Comparison of ENCODE assay signal across 16 mouse cellular contexts in the genomic region with DNA sequence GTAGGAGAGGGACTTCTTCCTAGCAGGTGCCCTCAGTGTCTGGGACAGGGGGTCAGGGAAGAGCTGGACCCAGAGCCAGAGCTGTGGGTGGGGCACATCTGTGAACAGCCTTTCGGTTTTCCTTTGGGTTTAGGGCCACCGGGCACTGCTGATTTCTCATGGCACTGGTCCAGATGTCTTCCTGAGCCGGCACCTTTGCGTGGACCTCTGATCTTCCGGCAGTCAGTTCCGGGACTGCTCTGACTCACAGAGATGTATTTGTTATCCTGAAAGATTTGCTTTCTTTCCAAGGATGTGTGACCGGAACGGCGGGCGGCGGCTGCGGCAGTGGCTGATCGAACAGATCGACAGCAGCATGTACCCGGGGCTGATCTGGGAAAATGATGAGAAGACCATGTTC. TPM values are rescaled to one million over a fixed set of nuclear protein-coding genes. Genes with fewer than 3 reads are reported as not detected.
DNase-seq lines count a peak whose midpoint lies in the region; ATAC-seq and TF ChIP-seq lines count a peak whose summit lies in the region.
"Had no signal": no experiment of that assay in that cellular context is flagged by ENCODE, and none has a peak within 500 bp of the region (broad histone marks: within the 10 kb centered on the region; RNA-seq: fewer than 3 reads in every experiment).

No protein-coding gene starts in this region.

- H3K4me1 ChIP-seq in liver, embryonic 15.5 days (replicated peaks) = peaks cover 22% of the 10 kb centered on the region
- peaks cover 10% of the 10 kb centered on the region for H3K4me1 ChIP-seq in liver, embryonic 11.5 days (replicated peaks; ENCODE audit: control insufficient read depth, insufficient read depth, low read length)
- H3K4me1 ChIP-seq in bone marrow macrophage, adult 2 months (ENCODE audit: control insufficient read depth, insufficient read depth, low read length) = peaks cover 53% of the 10 kb centered on the region
- H3K4me1 ChIP-seq in hindbrain, embryonic 16.5 days (ENCODE audit: control insufficient read depth, insufficient read depth, low read depth, low read length) = peaks cover 6% of the 10 kb centered on the region
- peaks cover 36% of the 10 kb centered on the region for H3K4me1 ChIP-seq in forebrain, embryonic 10.5 days

- peak overlapping the region; percentile 15; the same call in 1 of the 2 replicates for H3K4me2 ChIP-seq in liver, embryonic 15.5 days
- H3K4me2 ChIP-seq in liver, embryonic 11.5 days = no peak overlapping the region
- H3K4me2 ChIP-seq in hindbrain, embryonic 16.5 days (ENCODE audit: low read length) = no peak overlapping the region
- H3K4me2 ChIP-seq: hindbrain, embryonic 12.5 days; limb, embryonic 15.5 days; neural tube, embryonic 15.5 days had no signal

- no peak for TF ChIP-seq CTCF in bone marrow macrophage, adult 2 months (IDR thresholded peaks at IDR 0.05; ENCODE audit: low read depth, low read length)

- H3K4me3 ChIP-seq in liver, embryonic 15.5 days (replicated peaks) = no peak overlapping the region
- no peak overlapping the region for H3K4me3 ChIP-seq in liver, embryonic 11.5 days (ENCODE audit: low read depth, low read length)
- peak overlapping the region; percentile 91; the same call in 1 of the 2 replicates for H3K4me3 ChIP-seq in bone marrow macrophage, adult 2 months (ENCODE audit: insufficient read depth, low read length)
- H3K4me3 ChIP-seq in hindbrain, embryonic 16.5 days (ENCODE audit: low read length) = no peak overlapping the region
- H3K4me3 ChIP-seq in forebrain, embryonic 10.5 days = no peak overlapping the region
- H3K4me3 ChIP-seq: hindbrain, embryonic 12.5 days; limb, embryonic 15.5 days; neural tube, embryonic 15.5 days had no signal

- ATAC-seq in liver, embryonic 15.5 days (ENCODE audit: insufficient read depth) = no peak
- no peak for ATAC-seq in liver, embryonic 11.5 days (replicated peaks; ENCODE audit: low FRiP score)
- ATAC-seq in hindbrain, embryonic 16.5 days = no peak
- ATAC-seq: forebrain, embryonic 16.5 days had no signal

- WGBS in liver, embryonic 15.5 days (ENCODE audit: insufficient replicate concordance) = 81% methylated on average over 15 of the region's 15 CpGs
- WGBS in liver, embryonic 11.5 days = 90% methylated on average over 15 of the region's 15 CpGs
- WGBS in hindbrain, embryonic 16.5 days = 88% methylated on average over 15 of the region's 15 CpGs
- 94% methylated on average over 15 of the region's 15 CpGs for WGBS in forebrain, embryonic 10.5 days

- peak; percentile 45 for DNase-seq in heart, adult 8-10 months (ENCODE audit: low spot score)
- DNase-seq in heart, postnatal 14 days = no peak
- DNase-seq in liver, embryonic 11.5 days (ENCODE audit: low spot score) = no peak
- peak; percentile 65 for DNase-seq in adrenal gland, adult 2 months
- no peak for DNase-seq in forebrain, embryonic 10.5 days (ENCODE audit: extremely low spot score, low spot score)
- DNase-seq: gastrocnemius, postnatal 10 days; right cerebral cortex, adult 18-20 months; thymus, postnatal 4 days had no signal

- H3K9me3 ChIP-seq in liver, embryonic 15.5 days (replicated peaks) = no peaks in the 10 kb centered on the region
- H3K9me3 ChIP-seq in liver, embryonic 11.5 days (ENCODE audit: control insufficient read depth, low read length) = no peaks in the 10 kb centered on the region
- no peaks in the 10 kb centered on the region for H3K9me3 ChIP-seq in hindbrain, embryonic 16.5 days (ENCODE audit: control insufficient read depth, low read length)
- H3K9me3 ChIP-seq in forebrain, embryonic 10.5 days = no peaks in the 10 kb centered on the region; the same call in 1 of the 2 replicates
- H3K9me3 ChIP-seq: hindbrain, embryonic 12.5 days; limb, embryonic 15.5 days; neural tube, embryonic 15.5 days had no signal

- peaks cover 41% of the 10 kb centered on the region for H3K27me3 ChIP-seq in liver, embryonic 15.5 days
- H3K27me3 ChIP-seq in liver, embryonic 11.5 days (replicated peaks; ENCODE audit: control insufficient read depth, insufficient read depth, low read length) = peaks cover 46% of the 10 kb centered on the region
- peaks cover 17% of the 10 kb centered on the region for H3K27me3 ChIP-seq in hindbrain, embryonic 16.5 days (replicated peaks; ENCODE audit: control insufficient read depth, insufficient read depth, low read length)
- H3K27me3 ChIP-seq in forebrain, embryonic 10.5 days (ENCODE audit: poor library complexity, severe bottlenecking) = peaks cover 81% of the 10 kb centered on the region

- no peak for TF ChIP-seq POLR2A in bone marrow macrophage, adult 2 months (IDR thresholded peaks at IDR 0.05; ENCODE audit: borderline replicate concordance, low read depth, low read length)

- no peak overlapping the region for H3K27ac ChIP-seq in liver, embryonic 15.5 days (replicated peaks)
- no peak overlapping the region for H3K27ac ChIP-seq in liver, embryonic 11.5 days (ENCODE audit: low read depth, low read length)
- no peak overlapping the region for H3K27ac ChIP-seq in bone marrow macrophage, adult 2 months (ENCODE audit: insufficient read depth, low read depth, low read length)
- no peak overlapping the region for H3K27ac ChIP-seq in hindbrain, embryonic 16.5 days (ENCODE audit: low read depth, low read length)
- no peak overlapping the region for H3K27ac ChIP-seq in forebrain, embryonic 10.5 days
- H3K27ac ChIP-seq: hindbrain, embryonic 12.5 days; limb, embryonic 15.5 days; neural tube, embryonic 15.5 days had no signal

- intact Hi-C loops in heart, postnatal 14 days (cut with DNase I) = loop anchor here (5.0 kb wide), 2 partner anchors 42 to 57 kb away; no protein-coding TSS in a partner anchor

- no peak overlapping the region for H3K9ac ChIP-seq in liver, embryonic 15.5 days
- no peak overlapping the region for H3K9ac ChIP-seq in liver, embryonic 11.5 days (ENCODE audit: low read depth, low read length)
- H3K9ac ChIP-seq in hindbrain, embryonic 16.5 days (ENCODE audit: low read depth, low read length) = no peak overlapping the region
- H3K9ac ChIP-seq: hindbrain, embryonic 12.5 days; limb, embryonic 15.5 days; neural tube, embryonic 15.5 days had no signal

- no peaks in the 10 kb centered on the region for H3K36me3 ChIP-seq in liver, embryonic 15.5 days (replicated peaks)
- H3K36me3 ChIP-seq in liver, embryonic 11.5 days (ENCODE audit: control insufficient read depth, insufficient read depth, low read length) = no peaks in the 10 kb centered on the region
- H3K36me3 ChIP-seq in hindbrain, embryonic 16.5 days (ENCODE audit: control insufficient read depth, insufficient read depth, low read length) = no peaks in the 10 kb centered on the region
- no peaks in the 10 kb centered on the region for H3K36me3 ChIP-seq in forebrain, embryonic 10.5 days (replicated peaks)
- H3K36me3 ChIP-seq: hindbrain, embryonic 12.5 days; limb, embryonic 15.5 days; neural tube, embryonic 15.5 days had no signal

RNA-seq across cellular contexts. Expression of gene Irf8, which starts 3.4 kb away (rescaled TPM):
- total RNA-seq in heart, adult 8-10 months (2022) = 1 to 10 TPM; 2.6 to 4.0 (median 4.0) TPM
- total RNA-seq in heart, postnatal 14 days (2021) = 1 to 10 TPM; 3.9 to 4.3 TPM
- polyA plus RNA-seq in liver, embryonic 15.5 days (2015; fragmentation: Nextera tagmentation; extraction: Ambion mirVana) = 17.4 and 18.8 TPM in 2 replicates
- polyA plus RNA-seq in liver, embryonic 11.5 days (2014; fragmentation: Nextera tagmentation; extraction: Ambion mirVana) = 10.5 and 12.3 TPM in 2 replicates
- total RNA-seq in adrenal gland, adult 2 months (2021) = 10 to 100 TPM; 11.9 to 41.9 TPM
- polyA plus RNA-seq in adrenal gland, adult 2 months (2012; rRNA removed) = 49.1 and 74.7 TPM in 2 replicates
- polyA plus RNA-seq in bone marrow macrophage, adult 2 months (2012; ENCODE audit: insufficient read depth, insufficient read length, missing spikeins) = 157 and 163 TPM in 2 replicates
- polyA plus RNA-seq in hindbrain, embryonic 16.5 days (2015; fragmentation: Nextera tagmentation; extraction: Ambion mirVana) = 4.2 and 4.8 TPM in 2 replicates
- polyA plus RNA-seq in forebrain, embryonic 10.5 days (2016; fragmentation: Nextera tagmentation; extraction: Ambion mirVana) = 4.5 and 5.0 TPM in 2 replicates
- total RNA-seq: MEL had no signal

Comparison
In these comparisons a context has a peak if more than half of its experiments do, and no peak if none do; other contexts are left out.
1. DNase-seq: peak in heart, adult 8-10 months (single experiment) and adrenal gland, adult 2 months (single experiment); none in heart, postnatal 14 days (0 of 2), liver, embryonic 11.5 days (single experiment) and forebrain, embryonic 10.5 days (single experiment).